Mouse (Mus musculus): ENCODE results near the gene Col4a3bp.
"Not testable (repeated sequence)": the region's sequence is repeated elsewhere in the genome, so short reads cannot be mapped to it uniquely, and the experiment has no call there.

Col4a3bp gene

GRCm38 (mm10) chr13:96620891-96621290 is 78.5 kb downstream of the Col4a3bp start:
- in situ Hi-C loops (cut with MboI; ENCODE audit: low sequenced_read_pairs): no loop called here

- in situ Hi-C loops (cut with MboI; ENCODE audit: low sequenced_read_pairs): no loop called here
Measured at GRCm38 (mm10) chr13:96630396-96630795, 88.0 kb downstream of the Col4a3bp start.

GRCm38 (mm10) chr13:96644168-96644567 is 101.8 kb downstream of the Col4a3bp start:
- in situ Hi-C loops (cut with MboI; ENCODE audit: low sequenced_read_pairs): no loop called here

- in situ Hi-C loops (cut with MboI; ENCODE audit: low sequenced_read_pairs): no loop called here
Measured at GRCm38 (mm10) chr13:96645822-96646221, 103.4 kb downstream of the Col4a3bp start.

GRCm38 (mm10) chr13:96653041-96653440 is 110.6 kb downstream of the Col4a3bp start:
- in situ Hi-C loops (cut with MboI; ENCODE audit: low sequenced_read_pairs): no loop called here

GRCm38 (mm10) chr13:96656673-96657072 is 114.3 kb downstream of the Col4a3bp start:
- in situ Hi-C loops (cut with MboI; ENCODE audit: low sequenced_read_pairs): no loop called here

- in situ Hi-C loops (cut with MboI; ENCODE audit: low sequenced_read_pairs): no loop called here
Measured at GRCm38 (mm10) chr13:96658936-96659335, 116.5 kb downstream of the Col4a3bp start.

- in situ Hi-C loops (cut with MboI; ENCODE audit: low sequenced_read_pairs): no loop called here
Measured at GRCm38 (mm10) chr13:96660095-96660860, 117.9 kb downstream of the Col4a3bp start.

GRCm38 (mm10) chr13:96663120-96663519 is 120.7 kb downstream of the Col4a3bp start:
- in situ Hi-C loops (cut with MboI; ENCODE audit: low sequenced_read_pairs): not testable (repeated sequence)

GRCm38 (mm10) chr13:96664419-96664974 is 122.1 kb downstream of the Col4a3bp start:
- in situ Hi-C loops (cut with MboI; ENCODE audit: low sequenced_read_pairs): no loop called here

- in situ Hi-C loops (cut with MboI; ENCODE audit: low sequenced_read_pairs): no loop called here
Measured at GRCm38 (mm10) chr13:96670019-96670405, 127.6 kb downstream of the Col4a3bp start.

GRCm38 (mm10) chr13:96670406-96671077 is 128.1 kb downstream of the Col4a3bp start, which contains the start of gene Hmgcr:
Hmgcr (minus strand) TSS chr13:96670936.
- in situ Hi-C loops (cut with MboI; ENCODE audit: low sequenced_read_pairs): no loop called here

GRCm38 (mm10) chr13:96671078-96671905 is 128.9 kb downstream of the Col4a3bp start:
- in situ Hi-C loops (cut with MboI; ENCODE audit: low sequenced_read_pairs): no loop called here

- in situ Hi-C loops (cut with MboI; ENCODE audit: low sequenced_read_pairs): no loop called here
Measured at GRCm38 (mm10) chr13:96671906-96672234, 129.5 kb downstream of the Col4a3bp start.

- in situ Hi-C loops (cut with MboI; ENCODE audit: low sequenced_read_pairs): no loop called here
Measured at GRCm38 (mm10) chr13:96672276-96672675, 129.9 kb downstream of the Col4a3bp start.

- in situ Hi-C loops (cut with MboI; ENCODE audit: low sequenced_read_pairs): no loop called here
Measured at GRCm38 (mm10) chr13:96673817-96674216, 131.4 kb downstream of the Col4a3bp start.

GRCm38 (mm10) chr13:96675756-96676155 is 133.3 kb downstream of the Col4a3bp start:
- in situ Hi-C loops (cut with MboI; ENCODE audit: low sequenced_read_pairs): no loop called here

GRCm38 (mm10) chr13:96677071-96677470 is 134.7 kb downstream of the Col4a3bp start:
- in situ Hi-C loops (cut with MboI; ENCODE audit: low sequenced_read_pairs): no loop called here

GRCm38 (mm10) chr13:96678616-96679015 is 136.2 kb downstream of the Col4a3bp start:
- in situ Hi-C loops (cut with MboI; ENCODE audit: low sequenced_read_pairs): no loop called here

- in situ Hi-C loops (cut with MboI; ENCODE audit: low sequenced_read_pairs): no loop called here
Measured at GRCm38 (mm10) chr13:96680163-96681087, 138.0 kb downstream of the Col4a3bp start.

Measured in CH12F3 (cell line).